Mouse (Mus musculus) testis, adult 2 months (tissue): ENCODE results near the gene Sertad2.

Experiments
- CTCF ChIP-seq: fragments of 200-500 bp; IDR thresholded peaks from 2 replicates; pipeline ENCODE4 v1.5.1; 2012; ENCODE audit warnings: low read depth, mild to moderate bottlenecking, inconsistent platforms, low read length, moderate library complexity; ENCODE audit not compliant: control insufficient read depth, insufficient read depth, insufficient replicate concordance
- POLR2A ChIP-seq: fragments of 200-500 bp; IDR thresholded peaks from 2 replicates; pipeline ENCODE4 v1.6.1; 2012; ENCODE audit warnings: low read depth, mild to moderate bottlenecking, inconsistent platforms, low read length, moderate library complexity; ENCODE audit not compliant: control insufficient read depth

- no peak for TF ChIP-seq CTCF
- no peak for TF ChIP-seq POLR2A
These were observed 120.6 kb downstream of the Sertad2 start for GRCm38 (mm10) chr11:20663580-20664198.
